Mouse (Mus musculus) liver, postnatal 0 days (tissue): ENCODE measurements around the gene Acbd3.

ENCODE experiments used
- CTCF ChIP-seq: sonication (generic); IDR thresholded peaks from 2 replicates; pipeline ENCODE4 v1.5.1; 2016; ENCODE audit warnings: antibody characterized with exemption, low read depth
- EP300 ChIP-seq: IDR thresholded peaks from 2 replicates; pipeline ENCODE4 v1.6.1; 2016; ENCODE audit warnings: antibody characterized with exemption, low read depth, mild to moderate bottlenecking

GRCm38 (mm10) chr1:180775317-180775716 is 49.5 kb downstream of the Acbd3 start:
- TF ChIP-seq CTCF (no peak), EP300 (no peak)
